Mouse (Mus musculus): ENCODE data around the gene Egr2.

GRCm38 (mm10) chr10:67558053-67558452, 22.8 kb downstream of the Egr2 start:
- no peak for TF ChIP-seq CTCF (IDR thresholded peaks at IDR 0.05; ENCODE audit: low read depth, low read length)
- no peak for TF ChIP-seq EP300 (IDR thresholded peaks at IDR 0.05; ENCODE audit: insufficient read depth, low read depth, low read length)
- no peak for TF ChIP-seq POLR2A (IDR thresholded peaks at IDR 0.05; ENCODE audit: insufficient read depth, low read length)
